Mouse (Mus musculus): Measurements from ENCODE around the gene Ndufb7.

Gene Ndufb7

GRCm38 (mm10) chr8:83602650-83603029, 36.2 kb downstream of the Ndufb7 start:
- no peak for DNase-seq (ENCODE audit: low spot score in 2 of 2)

GRCm38 (mm10) chr8:83607661-83608397, 41.4 kb downstream of the Ndufb7 start, which contains the start of the genes Tecr and Dnajb1:
Gene Tecr, minus strand, starts transcription at chr8:83607971.
Gene Dnajb1, plus strand, starts transcription at chr8:83608193.
- peak; percentile 100 for DNase-seq (ENCODE audit: low spot score in 2 of 2)

- DNase-seq (ENCODE audit: low spot score in 2 of 2), result peak; percentile 81 to 84
Observed at GRCm38 (mm10) chr8:83608398-83608829, 41.9 kb downstream of the Ndufb7 start.

- DNase-seq (ENCODE audit: low spot score in 2 of 2), result no peak
Observed at GRCm38 (mm10) chr8:83609086-83609485, 42.6 kb downstream of the Ndufb7 start.

GRCm38 (mm10) chr8:83609547-83610180, 43.2 kb downstream of the Ndufb7 start:
- no peak for DNase-seq (ENCODE audit: low spot score in 2 of 2)

- peak; percentile 72 to 82 for DNase-seq (ENCODE audit: low spot score in 2 of 2)
Observed at GRCm38 (mm10) chr8:83611921-83612320, 45.5 kb downstream of the Ndufb7 start.

GRCm38 (mm10) chr8:83613695-83614094, 47.2 kb downstream of the Ndufb7 start:
- no peak for DNase-seq (ENCODE audit: low spot score in 2 of 2)

GRCm38 (mm10) chr8:83616625-83617024, 50.2 kb downstream of the Ndufb7 start:
- no peak for DNase-seq (ENCODE audit: low spot score in 2 of 2)

GRCm38 (mm10) chr8:83617111-83617510, 50.6 kb downstream of the Ndufb7 start:
- no peak for DNase-seq (ENCODE audit: low spot score in 2 of 2)

GRCm38 (mm10) chr8:83618566-83618965, 52.1 kb downstream of the Ndufb7 start:
- no peak for DNase-seq (ENCODE audit: low spot score in 2 of 2)

- peak; percentile 53 to 68 for DNase-seq (ENCODE audit: low spot score in 2 of 2)
Observed at GRCm38 (mm10) chr8:83619568-83620285, 53.3 kb downstream of the Ndufb7 start.

All from thymus, postnatal 10 days (tissue).